Mouse (Mus musculus) heart, embryonic 12.5 days (tissue): ENCODE data around the gene Ykt6. TPM values are rescaled to one million over a fixed set of nuclear protein-coding genes. Genes with fewer than 3 reads are reported as not detected.
A peak's percentile ranks its signal among the peaks of the same experiment; 100 is the strongest.

Source experiments
- ATAC-seq: fragments of 200-750 bp; cut with Nextera tagmentation; 2 replicates; pipeline ENCODE4 v1.8.0; 2017; ENCODE audit warnings: moderate TSS enrichment, moderate library complexity; ENCODE audit not compliant: insufficient number of reproducible peaks, low FRiP score
- H3K27ac ChIP-seq: fragments of 300-500 bp; sonication (generic); 2 replicates; pipeline ENCODE4 v1.5.1; 2016; ENCODE audit warnings: mild to moderate bottlenecking, moderate library complexity; ENCODE audit not compliant: poor library complexity, severe bottlenecking
- H3K27me3 ChIP-seq: fragments of 300-500 bp; sonication (generic); replicated peaks from 2 replicates; pipeline ENCODE4 v1.6.1; 2016; ENCODE audit warnings: mild to moderate bottlenecking, moderate library complexity
- H3K36me3 ChIP-seq: fragments of 300-500 bp; sonication (generic); 2 replicates; pipeline ENCODE4 v1.6.1; 2016; ENCODE audit warnings: mild to moderate bottlenecking, moderate library complexity
- H3K4me1 ChIP-seq: fragments of 300-500 bp; sonication (generic); replicated peaks from 2 replicates; pipeline ENCODE4 v1.6.1; 2016; ENCODE audit warnings: mild to moderate bottlenecking
- H3K4me2 ChIP-seq: fragments of 300-500 bp; sonication (generic); 2 replicates; pipeline ENCODE4 v1.6.1; 2016; ENCODE audit warnings: mild to moderate bottlenecking, moderate library complexity
- H3K4me3 ChIP-seq: fragments of 300-500 bp; sonication (generic); 2 replicates; pipeline ENCODE4 v1.5.1; 2016; ENCODE audit warnings: mild to moderate bottlenecking
- H3K9ac ChIP-seq: fragments of 300-500 bp; sonication (generic); 2 replicates; pipeline ENCODE4 v1.6.1; 2016; ENCODE audit warnings: mild to moderate bottlenecking, moderate library complexity
- H3K9me3 ChIP-seq: fragments of 300-500 bp; sonication (generic); replicated peaks from 2 replicates; pipeline ENCODE4 v1.6.1; 2016; ENCODE audit warnings: mild to moderate bottlenecking, moderate library complexity
- WGBS: fragments of 180-500 bp; shearing (Covaris S2); methylation state at CpG from one replicate; pipeline ENCODE4 v1.1.7; 2016; 5-methylcytosine and 5-hydroxymethylcytosine counted together
- polyA plus RNA-seq: library from polyadenylated mRNA; unstranded; fragments of >200 nt; fragmentation: Nextera tagmentation; extraction: Ambion mirVana; gene quantifications from 2 replicates; pipeline ENCODE4 v1.2.1, GENCODE M21; 2016

Ykt6 gene
- polyA plus RNA-seq, 1 experiment from 2014 or later: 42.0 TPM

DNA sequence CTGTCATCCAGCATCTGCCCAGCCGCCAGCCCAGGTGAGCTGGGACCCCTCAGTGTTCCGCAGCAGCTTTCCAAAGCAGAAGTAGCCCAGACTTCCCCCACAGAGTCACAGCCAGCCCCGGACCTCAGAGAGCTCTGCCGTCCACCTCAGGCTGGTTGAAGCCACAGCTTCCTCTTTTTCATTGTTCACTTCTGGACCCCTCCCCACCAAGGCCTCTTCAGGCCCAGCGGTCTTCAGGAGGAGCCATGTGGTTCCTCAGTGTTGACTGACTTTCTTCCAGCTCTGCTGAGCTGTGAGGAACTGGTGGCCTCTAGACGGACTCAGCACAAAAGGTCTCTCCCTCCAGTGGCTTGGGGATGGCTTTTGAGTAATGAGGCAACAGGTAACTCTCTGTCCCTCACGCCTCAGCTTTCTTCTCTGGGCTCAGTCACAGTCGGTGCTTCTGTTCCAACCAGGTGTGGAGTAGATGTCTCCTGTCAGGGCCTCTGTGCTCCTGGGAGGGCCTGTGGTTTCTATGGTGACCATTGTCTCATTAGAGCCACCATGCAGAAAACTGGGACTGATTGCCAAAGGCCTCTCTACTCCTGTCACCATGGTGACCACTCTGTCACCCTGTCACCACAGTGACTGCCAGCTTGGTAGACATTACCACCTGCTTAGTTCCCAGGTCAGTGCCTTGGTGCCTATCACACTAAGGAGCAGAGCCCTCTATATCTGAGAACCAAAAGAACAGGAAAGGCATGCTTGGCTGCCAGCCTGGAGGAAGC lies 5.7 kb upstream of the Ykt6 start, which contains the start of gene Gck:
Gck (minus strand) TSS at position 496 of the 767 bp plus-strand sequence.
- Histone ChIP-seq H3K9me3 (no peaks in the 10 kb centered on the region), H3K4me3 (no peak within 1 kb of the TSS), H3K4me1 (peaks cover 29% of the 10 kb centered on the region), H3K27ac (no peak within 1 kb of the TSS), H3K36me3 (no peaks in the 10 kb centered on the region), H3K9ac (no peak within 1 kb of the TSS), H3K27me3 (no peaks in the 10 kb centered on the region), H3K4me2 (no peak within 1 kb of the TSS)
- WGBS: 62% methylated on average over 8 of the region's 8 CpGs
- no peak for ATAC-seq

DNA sequence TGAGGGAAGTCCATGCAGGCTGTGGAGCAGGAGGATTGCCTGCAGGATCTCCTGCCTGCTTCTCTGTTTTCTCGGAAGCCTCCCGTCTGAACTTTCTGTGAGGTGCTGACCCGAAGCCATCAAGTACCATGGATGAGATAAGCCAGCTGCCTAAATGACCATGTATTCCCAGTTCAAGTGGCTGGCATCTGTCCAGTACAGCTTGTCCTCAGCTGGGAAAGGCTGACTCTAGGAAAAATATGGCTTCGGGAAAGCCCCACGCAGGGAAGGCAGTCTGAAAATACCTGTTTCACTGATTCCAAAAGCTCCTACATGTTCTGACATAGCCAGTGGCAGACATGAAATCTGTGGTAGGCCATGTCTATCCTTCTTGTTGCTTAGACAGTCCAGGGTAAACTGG lies 3.0 kb upstream of the Ykt6 start:
- H3K9ac ChIP-seq: no peak overlapping the region
- H3K4me2 ChIP-seq: peak overlapping the region; percentile 14
- H3K27ac ChIP-seq: peak overlapping the region; percentile 66
- H3K36me3 ChIP-seq: peaks cover 3% of the 10 kb centered on the region
- H3K9me3 ChIP-seq: no peaks in the 10 kb centered on the region
- H3K4me3 ChIP-seq: no peak overlapping the region
- no peaks in the 10 kb centered on the region for H3K27me3 ChIP-seq
- WGBS: 16% methylated on average over 5 of the region's 5 CpGs
- peak; percentile 27; the same call in 1 of the 2 replicates for ATAC-seq
- H3K4me1 ChIP-seq: peaks cover 45% of the 10 kb centered on the region

DNA sequence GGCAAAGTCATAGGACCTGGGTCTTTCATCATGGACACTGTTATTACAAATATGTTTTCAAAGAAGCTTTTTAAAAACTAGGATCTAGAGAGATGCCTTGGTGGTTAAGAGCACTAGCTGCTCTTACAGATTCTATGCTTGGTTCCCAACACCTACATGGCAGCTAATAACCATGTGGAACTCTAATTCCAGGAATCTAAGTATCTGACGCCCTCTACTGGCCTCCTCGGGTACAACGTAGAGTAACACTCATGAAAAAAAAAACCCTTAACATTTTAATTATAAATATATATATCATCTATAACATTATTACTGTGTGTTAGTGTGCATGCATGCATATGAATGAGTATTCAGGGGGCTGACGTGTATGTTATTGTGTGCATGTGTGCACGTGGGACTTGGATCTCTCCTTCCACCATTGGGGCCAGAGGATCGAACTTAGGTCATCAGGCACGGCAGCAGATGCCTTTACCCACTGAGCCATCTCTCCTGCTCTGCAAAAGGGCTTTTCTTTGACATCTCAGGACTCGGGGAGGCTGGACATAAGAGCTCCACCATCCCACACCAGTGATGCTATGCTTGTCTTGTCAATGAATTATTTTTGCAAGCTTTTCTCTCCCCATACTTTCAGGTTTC lies 2.2 kb upstream of the Ykt6 start:
- no peak overlapping the region for H3K4me3 ChIP-seq
- peaks cover 47% of the 10 kb centered on the region for H3K4me1 ChIP-seq
- 39% methylated on average over 8 of the region's 8 CpGs for WGBS
- H3K27me3 ChIP-seq: no peaks in the 10 kb centered on the region
- no peak overlapping the region for H3K4me2 ChIP-seq
- ATAC-seq: no peak
- H3K36me3 ChIP-seq: peaks cover 6% of the 10 kb centered on the region
- H3K27ac ChIP-seq: peak overlapping the region; percentile 66
- H3K9ac ChIP-seq: no peak overlapping the region
- no peaks in the 10 kb centered on the region for H3K9me3 ChIP-seq

DNA sequence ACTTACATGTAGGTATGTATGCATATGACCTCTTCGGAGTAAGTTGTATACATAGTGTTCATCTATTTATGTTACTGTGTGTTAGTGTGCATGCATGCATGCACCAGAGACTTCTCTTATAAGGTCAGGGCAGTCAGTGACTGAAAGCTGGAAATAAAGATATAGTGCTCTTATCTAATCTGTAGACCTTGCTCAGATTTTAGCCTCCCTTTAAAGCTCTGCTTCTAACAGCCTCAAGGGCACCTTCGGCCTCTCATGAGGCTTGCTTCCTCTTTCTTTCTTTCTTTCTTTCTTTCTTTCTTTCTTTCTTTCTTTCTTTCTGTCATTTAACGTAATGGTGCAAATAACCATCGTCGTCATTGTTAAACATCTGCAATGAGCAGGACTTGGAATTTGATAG lies 1.1 kb upstream of the Ykt6 start:
- Histone ChIP-seq H3K36me3 (peaks cover 10% of the 10 kb centered on the region), H3K27me3 (no peaks in the 10 kb centered on the region), H3K27ac (no peak overlapping the region), H3K9ac (no peak overlapping the region), H3K9me3 (no peaks in the 10 kb centered on the region), H3K4me1 (peaks cover 43% of the 10 kb centered on the region), H3K4me3 (no peak overlapping the region), H3K4me2 (peak overlapping the region; percentile 79; the same call in 1 of the 2 replicates)
- WGBS: 62% methylated on average over 5 of the region's 5 CpGs
- no peak for ATAC-seq

DNA sequence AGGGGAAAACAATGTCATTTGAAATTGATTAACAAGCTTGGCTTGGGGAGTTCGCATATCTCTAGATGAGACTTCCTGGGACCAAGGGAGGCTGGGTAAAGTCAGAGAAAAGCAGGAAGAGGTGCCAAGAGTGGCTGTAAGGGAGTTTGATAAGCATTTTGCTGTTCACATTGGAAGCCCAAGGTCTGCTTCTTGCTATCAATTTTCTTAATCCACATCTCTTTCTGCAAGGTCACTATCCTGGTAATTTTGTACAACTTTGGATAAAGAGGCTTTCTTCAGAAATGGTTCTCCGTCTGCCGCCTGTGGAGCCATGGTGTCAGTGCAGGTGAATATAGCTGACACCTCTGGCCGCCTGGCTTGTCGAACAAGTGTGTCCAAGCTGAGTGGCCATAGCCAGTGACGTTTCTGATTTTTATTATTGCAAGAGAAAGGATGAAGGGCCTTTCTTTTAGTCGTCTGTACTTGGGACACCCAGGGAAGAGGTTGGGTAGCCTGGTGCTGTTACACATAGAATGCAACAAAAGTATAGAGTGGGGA lies 458 bp upstream of the Ykt6 start:
- Histone ChIP-seq H3K36me3 (peaks cover 13% of the 10 kb centered on the region), H3K4me1 (peaks cover 38% of the 10 kb centered on the region), H3K4me2 (peak overlapping the region; percentile 79), H3K9ac (peak overlapping the region; percentile 94), H3K27me3 (no peaks in the 10 kb centered on the region), H3K9me3 (no peaks in the 10 kb centered on the region), H3K4me3 (peak overlapping the region; percentile 88), H3K27ac (peak overlapping the region; percentile 91)
- WGBS: 4% methylated on average over 7 of the region's 7 CpGs
- ATAC-seq: peak; percentile 65; the same call in 1 of the 2 replicates

DNA sequence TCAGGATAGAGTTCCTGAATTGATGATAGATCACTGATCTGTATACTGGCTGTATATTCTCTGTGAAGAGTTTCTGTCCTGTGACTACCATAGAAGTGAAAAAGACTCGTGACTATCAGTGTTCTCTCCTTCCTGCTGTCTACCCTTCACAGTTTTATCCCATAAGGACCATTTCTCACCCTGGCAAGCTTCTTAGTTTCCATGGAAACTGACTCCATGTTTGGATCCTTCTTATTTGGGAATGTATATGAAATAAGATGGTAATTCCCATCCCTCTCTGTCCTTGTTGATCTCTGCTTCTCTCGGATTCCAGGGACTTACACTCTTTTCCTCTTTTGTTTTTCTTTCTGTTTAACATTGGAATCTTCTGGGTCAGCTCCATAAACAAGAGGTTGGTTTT lies 4.6 kb downstream of the Ykt6 start:
- H3K9ac ChIP-seq: no peak overlapping the region
- peaks cover 19% of the 10 kb centered on the region for H3K4me1 ChIP-seq
- 69% methylated on average over 2 of the region's 2 CpGs for WGBS
- no peaks in the 10 kb centered on the region for H3K27me3 ChIP-seq
- H3K4me2 ChIP-seq: no peak overlapping the region
- peaks cover 62% of the 10 kb centered on the region for H3K36me3 ChIP-seq
- no peak overlapping the region for H3K27ac ChIP-seq
- no peak for ATAC-seq
- no peaks in the 10 kb centered on the region for H3K9me3 ChIP-seq
- no peak overlapping the region for H3K4me3 ChIP-seq

DNA sequence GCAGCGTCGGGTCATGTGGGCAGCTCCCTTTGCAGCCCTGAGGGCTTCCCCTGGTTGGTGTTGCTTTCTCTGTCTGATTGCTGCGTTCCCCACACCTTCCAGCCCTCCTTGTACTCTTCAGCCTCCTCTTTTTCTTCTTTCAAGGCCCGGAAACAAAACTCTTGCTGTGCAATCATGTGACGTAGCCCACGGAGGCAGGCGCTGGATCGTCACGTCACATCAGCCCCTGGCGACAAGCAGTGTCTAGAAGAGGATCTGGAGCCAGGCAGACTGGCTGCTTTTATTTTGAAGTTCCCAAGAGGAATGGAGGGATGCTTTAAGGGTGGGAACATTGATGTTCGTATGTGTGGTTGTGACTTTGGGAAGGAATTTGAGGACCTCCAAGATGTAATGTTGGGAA lies 10.4 kb downstream of the Ykt6 start:
- Histone ChIP-seq H3K9ac (no peak overlapping the region), H3K9me3 (no peaks in the 10 kb centered on the region)
- 79% methylated on average over 11 of the region's 11 CpGs for WGBS

DNA sequence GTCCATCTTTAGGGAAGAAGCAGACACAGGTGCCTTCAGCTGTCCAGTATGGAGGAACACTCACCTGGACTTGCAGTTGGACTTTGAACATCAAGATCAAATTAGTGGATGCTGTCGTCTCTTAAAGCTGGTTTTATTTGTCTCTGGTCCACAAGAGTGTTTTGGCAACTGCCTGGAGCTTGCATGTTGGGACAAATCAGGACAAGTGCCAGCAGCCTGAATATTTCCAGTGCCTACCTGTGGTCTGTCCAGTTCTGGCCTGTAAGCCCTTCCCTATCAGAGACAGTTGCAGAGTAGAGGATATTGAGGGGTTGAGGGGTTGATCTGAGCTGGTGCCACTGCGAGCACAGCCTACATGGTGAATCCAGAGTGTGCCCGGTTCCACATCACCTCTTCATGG lies 11.3 kb downstream of the Ykt6 start:
- no peak overlapping the region for H3K4me3 ChIP-seq
- WGBS: 94% methylated on average over 3 of the region's 3 CpGs
- H3K9me3 ChIP-seq: no peaks in the 10 kb centered on the region
- no peak overlapping the region for H3K27ac ChIP-seq
- H3K4me1 ChIP-seq: no peaks in the 10 kb centered on the region
- peaks cover 86% of the 10 kb centered on the region for H3K36me3 ChIP-seq
- H3K4me2 ChIP-seq: no peak overlapping the region
- ATAC-seq: no peak
- H3K9ac ChIP-seq: no peak overlapping the region
- H3K27me3 ChIP-seq: no peaks in the 10 kb centered on the region

More for the DNA sequence above, 10.4 kb downstream of the Ykt6 start:
- H3K27ac ChIP-seq: no peak overlapping the region
- H3K4me1 ChIP-seq: no peaks in the 10 kb centered on the region
- no peak overlapping the region for H3K4me3 ChIP-seq
- no peaks in the 10 kb centered on the region for H3K27me3 ChIP-seq
- ATAC-seq: no peak
- H3K4me2 ChIP-seq: no peak overlapping the region
- H3K36me3 ChIP-seq: peaks cover 95% of the 10 kb centered on the region

DNA sequence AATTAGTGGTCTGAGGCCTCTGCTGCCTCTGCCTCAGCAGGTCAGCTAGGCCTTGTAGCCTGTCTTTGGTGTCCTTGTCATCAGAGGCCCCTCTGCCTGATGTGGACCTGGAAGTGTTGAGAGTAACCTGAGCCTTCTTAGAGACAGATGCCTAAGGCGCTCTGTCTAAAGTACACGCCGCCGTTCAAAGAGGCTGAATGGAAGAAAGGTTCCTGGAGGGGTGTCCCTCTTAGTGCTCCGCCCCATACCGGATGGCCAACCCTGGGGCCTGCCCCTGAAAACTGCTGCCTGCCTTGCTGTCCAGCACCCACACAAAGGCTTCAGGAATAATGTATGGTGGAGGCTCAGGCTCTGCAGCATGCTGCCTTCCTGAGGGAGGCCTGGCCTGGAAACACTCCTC lies 12.7 kb downstream of the Ykt6 start:
- H3K4me3 ChIP-seq: no peak overlapping the region
- H3K27ac ChIP-seq: no peak overlapping the region
- H3K9ac ChIP-seq: no peak overlapping the region
- no peaks in the 10 kb centered on the region for H3K9me3 ChIP-seq
- WGBS: 66% methylated on average over 6 of the region's 6 CpGs
- H3K27me3 ChIP-seq: no peaks in the 10 kb centered on the region
- no peak for ATAC-seq
- H3K36me3 ChIP-seq: peaks cover 77% of the 10 kb centered on the region
- peaks cover 13% of the 10 kb centered on the region for H3K4me1 ChIP-seq
- no peak overlapping the region for H3K4me2 ChIP-seq

DNA sequence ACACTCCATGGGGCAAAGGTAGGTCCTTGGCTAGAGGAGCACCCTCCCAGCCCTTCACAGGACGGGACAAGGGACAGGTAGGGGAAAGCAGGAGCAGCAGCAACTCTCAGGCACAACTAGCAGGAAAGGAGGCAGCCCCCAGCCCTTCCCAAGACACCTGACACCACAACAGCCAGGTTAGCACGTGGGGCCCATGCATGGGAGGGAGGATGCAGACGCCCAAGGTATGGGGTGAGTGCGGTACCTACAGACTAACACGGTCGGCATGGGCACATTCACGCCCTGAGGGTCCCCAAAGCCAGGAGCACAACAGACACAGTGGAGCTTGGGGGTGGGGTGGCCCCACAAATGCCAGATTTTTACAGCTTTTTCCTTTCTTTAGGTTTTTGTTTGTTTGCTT lies 15.7 kb downstream of the Ykt6 start:
- H3K4me3 ChIP-seq: no peak overlapping the region
- peaks cover 48% of the 10 kb centered on the region for H3K36me3 ChIP-seq
- H3K4me2 ChIP-seq: no peak overlapping the region
- no peak overlapping the region for H3K27ac ChIP-seq
- no peak for ATAC-seq
- WGBS: 49% methylated on average over 7 of the region's 7 CpGs
- no peak overlapping the region for H3K9ac ChIP-seq
- H3K27me3 ChIP-seq: no peaks in the 10 kb centered on the region; the same call in 1 of the 2 replicates
- peaks cover 19% of the 10 kb centered on the region for H3K4me1 ChIP-seq
- H3K9me3 ChIP-seq: no peaks in the 10 kb centered on the region

DNA sequence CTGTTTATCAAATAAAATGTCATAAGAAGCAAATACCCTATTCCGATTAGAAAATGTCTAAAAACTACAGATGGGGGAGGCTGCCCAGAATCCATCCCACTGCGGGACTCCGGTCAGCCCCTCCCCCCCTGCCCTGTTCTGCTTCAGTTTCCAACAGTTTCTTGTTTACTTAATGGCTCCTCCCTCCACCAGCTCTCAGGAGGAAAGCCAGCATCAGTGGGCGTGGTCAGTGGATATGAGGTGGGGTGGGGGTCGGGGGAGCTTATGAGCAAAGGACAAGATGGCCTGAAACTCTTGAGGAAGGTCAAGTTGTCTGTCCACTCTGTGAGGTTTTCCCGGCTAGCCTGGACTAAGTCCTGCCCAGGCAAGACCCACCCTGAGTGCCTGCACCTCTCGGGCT lies 17.7 kb downstream of the Ykt6 start:
- H3K4me2 ChIP-seq: no peak overlapping the region
- WGBS: 46% methylated on average over 7 of the region's 7 CpGs
- H3K27ac ChIP-seq: no peak overlapping the region

More for the DNA sequence above, 17.7 kb downstream of the Ykt6 start:
- Histone ChIP-seq H3K9me3 (no peaks in the 10 kb centered on the region), H3K4me1 (peaks cover 22% of the 10 kb centered on the region), H3K9ac (no peak overlapping the region), H3K27me3 (no peaks in the 10 kb centered on the region; the same call in none of the 2 replicates), H3K36me3 (peaks cover 28% of the 10 kb centered on the region), H3K4me3 (no peak overlapping the region)
- ATAC-seq: no peak
